In the genomic region with DNA sequence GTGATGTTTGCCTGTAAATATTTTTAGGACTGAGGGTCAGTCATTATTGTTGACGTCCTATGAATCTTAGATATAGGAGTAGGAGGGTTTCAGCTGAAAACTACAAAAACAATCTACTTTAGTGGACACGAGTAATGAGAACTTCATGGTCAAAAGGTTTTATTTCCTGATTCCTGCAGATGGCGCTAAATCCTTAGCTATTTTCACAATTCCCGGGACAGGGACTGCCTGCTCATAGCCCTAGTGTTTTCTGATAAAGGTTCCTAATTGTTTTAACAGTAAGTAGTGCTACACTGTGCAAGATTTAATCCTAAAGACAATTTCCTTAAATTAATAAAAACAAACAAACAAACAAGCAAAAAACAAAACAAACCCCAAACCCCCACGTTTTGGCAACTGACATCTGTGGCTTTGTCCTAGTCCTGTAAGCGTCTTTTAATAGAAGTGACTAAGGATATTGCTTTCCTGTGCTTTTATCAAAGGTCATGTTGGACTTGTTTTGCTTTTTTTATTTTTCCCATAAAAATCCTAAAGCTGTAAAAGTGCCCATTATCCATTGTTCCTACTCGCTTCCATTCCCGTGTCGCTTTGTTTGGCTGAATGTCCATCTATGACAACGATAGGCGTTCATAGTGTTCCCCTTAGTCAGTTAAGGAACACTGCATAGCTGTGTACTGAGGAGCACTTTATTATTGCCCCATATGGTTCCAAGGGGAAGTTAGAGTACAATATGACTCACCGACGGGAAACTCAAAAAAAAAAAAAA, we compare ENCODE assay signal across 8 mouse cellular contexts. TPM values are rescaled to one million over a fixed set of nuclear protein-coding genes. Genes with fewer than 3 reads are reported as not detected.
DNase-seq lines count a peak whose midpoint lies in the region; ATAC-seq lines count a peak whose summit lies in the region.

No protein-coding gene starts in this region.

- peak; percentile 94 for DNase-seq in heart, adult 11 months
- no peak for DNase-seq in heart, embryonic 10.5 days (ENCODE audit: low spot score)
- peak; percentile 11 for DNase-seq in MEL-GATA-1-ER (ENCODE audit: extremely low read depth, low read depth)
- DNase-seq in embryo, embryonic 10.5 days (ENCODE audit: low spot score): peak; percentile 81
- peak; percentile 35 to 72 for DNase-seq in heart, postnatal 14 days
- DNase-seq in layer of hippocampus, postnatal 10 days (ENCODE audit: low spot score in 2 of 2): peak; percentile 38 to 54
- no peak for DNase-seq in thymus, postnatal 25 days

- no peaks in the 10 kb centered on the region for H3K4me1 ChIP-seq in heart, embryonic 10.5 days
- no peaks in the 10 kb centered on the region for H3K4me1 ChIP-seq in midbrain, embryonic 13.5 days (replicated peaks)

- WGBS in heart, embryonic 10.5 days: 53% methylated on average over 13 of the region's 13 CpGs
- WGBS in midbrain, embryonic 13.5 days: 61% methylated on average over 13 of the region's 13 CpGs

- no peaks in the 10 kb centered on the region for H3K36me3 ChIP-seq in heart, embryonic 10.5 days
- no peaks in the 10 kb centered on the region for H3K36me3 ChIP-seq in midbrain, embryonic 13.5 days

- H3K4me3 ChIP-seq in heart, embryonic 10.5 days: no peak overlapping the region
- H3K4me3 ChIP-seq in midbrain, embryonic 13.5 days (replicated peaks): no peak overlapping the region

- no peaks in the 10 kb centered on the region for H3K27me3 ChIP-seq in heart, embryonic 10.5 days (ENCODE audit: insufficient read depth, poor library complexity, severe bottlenecking)
- H3K27me3 ChIP-seq in midbrain, embryonic 13.5 days: no peaks in the 10 kb centered on the region

- H3K9ac ChIP-seq in midbrain, embryonic 13.5 days (replicated peaks): no peak overlapping the region

- no peaks in the 10 kb centered on the region for H3K9me3 ChIP-seq in heart, embryonic 10.5 days
- no peaks in the 10 kb centered on the region for H3K9me3 ChIP-seq in midbrain, embryonic 13.5 days

- peak; percentile 84 for ATAC-seq in midbrain, embryonic 13.5 days

- intact Hi-C loops in heart, postnatal 14 days (cut with DNase I): loop anchor here (2.0 to 10.0 kb wide), 6 partner anchors 652 to 1885 kb away; partner anchors contain the start of gene Pitrm1

- H3K4me2 ChIP-seq in midbrain, embryonic 13.5 days (replicated peaks): no peak overlapping the region

- H3K27ac ChIP-seq in heart, embryonic 10.5 days: no peak overlapping the region
- H3K27ac ChIP-seq in midbrain, embryonic 13.5 days: no peak overlapping the region

RNA-seq across cellular contexts. Expression of gene Akr1e1, which starts 53.5 kb away (rescaled TPM):
- polyA plus RNA-seq in heart, embryonic 10.5 days (2016; fragmentation: Nextera tagmentation; extraction: Ambion mirVana): 43.3 and 51.1 TPM in 2 replicates
- total RNA-seq in heart, postnatal 14 days (2021): 10 to 100 TPM; 14.2 to 15.8 TPM
- total RNA-seq in layer of hippocampus, postnatal 10 days (2021): 10 to 100 TPM; 13.7 to 16.1 TPM
- 40.8 and 54.2 TPM in 2 replicates for polyA plus RNA-seq in midbrain, embryonic 13.5 days (2015; fragmentation: Nextera tagmentation; extraction: Ambion mirVana)

Comparison
In these comparisons a context has a peak if more than half of its experiments do, and no peak if none do; other contexts are left out.
1. DNase-seq: peak in heart, adult 11 months (single experiment), MEL-GATA-1-ER (single experiment), embryo, embryonic 10.5 days (single experiment), heart, postnatal 14 days (2 of 2) and layer of hippocampus, postnatal 10 days (2 of 2); none in heart, embryonic 10.5 days (single experiment) and thymus, postnatal 25 days (single experiment).